Mouse (Mus musculus) forelimb bud, embryonic 11.5 days (tissue): ENCODE results near the gene Efnb2.

Experiments used
- DNase-seq: peaks from one replicate; pipeline ENCODE4 v3.0.0-alpha.2; 2012; ENCODE audit warnings: low read depth, low spot score

Efnb2 gene

DNA sequence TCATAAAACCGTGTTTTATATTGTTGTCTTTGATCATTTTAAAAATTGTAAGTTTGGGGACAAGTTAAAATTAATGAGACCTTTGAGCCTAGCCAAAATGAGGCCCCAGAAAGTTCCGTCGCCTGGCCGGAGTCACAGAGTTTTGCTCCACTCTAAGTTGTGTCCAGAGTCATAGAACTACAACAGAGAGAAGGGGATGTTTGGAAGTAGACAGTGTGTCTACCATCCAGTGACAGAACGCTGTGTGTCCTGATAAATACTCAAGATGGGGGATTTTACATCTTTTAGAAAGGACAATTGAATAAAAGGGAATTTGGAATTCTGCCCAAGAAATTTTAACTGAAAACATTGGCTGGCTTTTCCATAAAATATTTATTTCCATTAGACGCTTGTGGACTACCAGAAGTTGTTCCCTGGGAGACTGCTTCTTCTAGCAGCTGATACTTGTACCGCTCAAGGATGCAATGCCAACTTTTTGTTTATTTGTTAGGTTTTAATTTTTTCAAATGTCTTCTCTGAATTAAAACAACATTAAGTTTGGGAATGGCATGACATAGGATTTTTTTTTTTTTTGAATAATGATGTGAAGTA, 89.3 kb downstream of the Efnb2 start:
- DNase-seq: no peak

DNA sequence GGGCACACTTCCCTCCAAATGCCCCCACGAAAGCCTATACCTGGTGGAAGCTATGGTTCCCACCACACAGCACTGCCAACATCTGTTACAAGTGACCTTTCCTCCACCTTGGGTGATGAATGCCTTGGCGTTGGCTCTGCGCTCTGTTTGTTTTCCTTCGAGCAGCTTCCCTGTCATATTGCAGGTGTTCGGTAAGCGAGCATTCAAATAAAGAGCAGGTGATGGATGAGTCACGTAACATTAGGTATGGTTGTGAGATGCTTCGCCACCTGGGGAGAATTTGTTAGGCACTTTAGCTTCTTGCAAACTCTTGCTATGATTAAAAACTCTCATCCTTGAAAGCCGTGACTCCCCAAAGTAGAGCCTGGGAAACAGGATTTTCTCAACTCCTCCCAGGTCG, 91.8 kb downstream of the Efnb2 start:
- no peak for DNase-seq

DNA sequence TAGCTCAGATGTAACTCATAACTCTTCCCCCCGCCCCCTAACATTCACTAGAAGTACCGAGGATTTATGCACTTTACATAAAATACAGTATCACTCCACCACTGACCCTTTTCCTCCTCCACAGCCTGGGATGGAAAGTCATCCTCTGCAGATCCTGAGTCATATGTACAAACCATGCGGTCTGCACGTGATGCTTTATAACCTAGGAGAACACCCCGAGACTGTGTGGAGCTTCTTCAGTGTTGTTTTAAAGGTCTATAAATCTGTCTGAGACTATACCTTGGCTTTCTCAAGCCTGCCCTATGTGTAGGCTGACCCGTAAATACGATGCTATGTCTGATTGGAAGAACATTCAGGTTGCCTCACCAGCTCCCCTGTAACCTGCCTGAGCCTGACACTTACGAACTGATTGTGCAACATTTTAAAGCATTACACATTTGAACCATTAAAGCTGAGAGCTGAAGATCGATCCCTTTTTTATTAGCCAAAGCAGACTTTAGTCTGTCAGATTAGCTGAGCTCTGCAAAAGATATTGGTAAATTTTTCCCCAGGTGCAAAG, 92.7 kb downstream of the Efnb2 start:
- DNase-seq: no peak
